Mouse (Mus musculus): ENCODE results near the gene Lmo2. TPM values are rescaled to one million over a fixed set of nuclear protein-coding genes. Genes with fewer than 3 reads are reported as not detected.
A peak's percentile ranks its signal among the peaks of the same experiment; 100 is the strongest.

Gene Lmo2
- polyA plus RNA-seq, 1 experiment: not detected

DNA sequence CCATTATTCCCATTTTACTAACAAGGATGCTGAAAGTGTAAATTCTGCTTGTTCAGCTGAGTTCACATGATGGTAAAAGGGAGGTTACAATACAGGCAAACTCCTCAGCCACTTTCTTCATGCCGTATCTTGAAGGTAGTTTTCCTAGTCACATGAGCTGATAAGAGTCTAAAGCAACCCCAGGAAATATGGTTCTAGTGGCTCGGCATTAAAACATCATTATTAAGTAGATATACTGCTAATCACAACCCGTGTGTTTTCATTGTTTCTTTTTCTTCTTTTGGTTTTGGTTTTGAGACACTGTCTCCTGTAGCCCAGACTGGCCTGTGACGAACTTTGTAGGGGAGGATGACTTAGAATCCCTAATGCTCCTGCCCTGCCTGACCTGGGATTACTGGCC lies 10.4 kb downstream of the Lmo2 start:
- Histone ChIP-seq H3ac (ENCODE audit: control insufficient read depth, insufficient read length, low read depth) (no peak overlapping the region), H3K27me3 (ENCODE audit: control insufficient read depth, insufficient read depth, insufficient read length) (peaks cover 75% of the 10 kb centered on the region), H3K4me3 (ENCODE audit: insufficient read depth, poor library complexity, severe bottlenecking) (no peak overlapping the region), H3K36me3 (ENCODE audit: control insufficient read depth, insufficient read depth) (no peaks in the 10 kb centered on the region), H3K79me3 (ENCODE audit: low read depth) (no peaks in the 10 kb centered on the region), H3K79me2 (ENCODE audit: control insufficient read depth, insufficient read depth) (no peaks in the 10 kb centered on the region)
- no peak for TF ChIP-seq FOSL1 (IDR thresholded peaks at IDR 0.05; ENCODE audit: insufficient read depth, low read length, poor library complexity, severe bottlenecking)
- TF ChIP-seq CTCF (IDR thresholded peaks at IDR 0.05; ENCODE audit: control insufficient read depth, insufficient read depth, insufficient read length): no peak
- no peak for TF ChIP-seq MAX (IDR thresholded peaks at IDR 0.05)
- no peak for TF ChIP-seq MYOD1 (IDR thresholded peaks at IDR 0.05; ENCODE audit: control insufficient read depth, insufficient read length, low read depth)
- no peak for TF ChIP-seq MYOG (IDR thresholded peaks at IDR 0.05; ENCODE audit: control insufficient read depth, extremely low read depth, insufficient read length)
- TF ChIP-seq USF1 (IDR thresholded peaks at IDR 0.05; ENCODE audit: low read depth): no peak
- no peak for TF ChIP-seq CEBPB (IDR thresholded peaks at IDR 0.05; ENCODE audit: low read depth)

- Histone ChIP-seq H3ac (ENCODE audit: control insufficient read depth, insufficient read length, low read depth) (no peak overlapping the region), H3K27me3 (ENCODE audit: control insufficient read depth, insufficient read depth, insufficient read length) (peaks cover 79% of the 10 kb centered on the region)
- TF ChIP-seq MAX (IDR thresholded peaks at IDR 0.05) (no peak), USF1 (IDR thresholded peaks at IDR 0.05; ENCODE audit: low read depth) (no peak), MYOG (IDR thresholded peaks at IDR 0.05; ENCODE audit: control insufficient read depth, extremely low read depth, insufficient read length) (no peak), MYOD1 (IDR thresholded peaks at IDR 0.05; ENCODE audit: control insufficient read depth, insufficient read length, low read depth) (no peak), FOSL1 (IDR thresholded peaks at IDR 0.05; ENCODE audit: insufficient read depth, low read length, poor library complexity, severe bottlenecking) (no peak), CTCF (IDR thresholded peaks at IDR 0.05; ENCODE audit: control insufficient read depth, insufficient read depth, insufficient read length) (no peak), CEBPB (IDR thresholded peaks at IDR 0.05; ENCODE audit: low read depth) (no peak)
Measured at GRCm38 (mm10) chr2:103968919-103969436, 11.2 kb downstream of the Lmo2 start.

DNA sequence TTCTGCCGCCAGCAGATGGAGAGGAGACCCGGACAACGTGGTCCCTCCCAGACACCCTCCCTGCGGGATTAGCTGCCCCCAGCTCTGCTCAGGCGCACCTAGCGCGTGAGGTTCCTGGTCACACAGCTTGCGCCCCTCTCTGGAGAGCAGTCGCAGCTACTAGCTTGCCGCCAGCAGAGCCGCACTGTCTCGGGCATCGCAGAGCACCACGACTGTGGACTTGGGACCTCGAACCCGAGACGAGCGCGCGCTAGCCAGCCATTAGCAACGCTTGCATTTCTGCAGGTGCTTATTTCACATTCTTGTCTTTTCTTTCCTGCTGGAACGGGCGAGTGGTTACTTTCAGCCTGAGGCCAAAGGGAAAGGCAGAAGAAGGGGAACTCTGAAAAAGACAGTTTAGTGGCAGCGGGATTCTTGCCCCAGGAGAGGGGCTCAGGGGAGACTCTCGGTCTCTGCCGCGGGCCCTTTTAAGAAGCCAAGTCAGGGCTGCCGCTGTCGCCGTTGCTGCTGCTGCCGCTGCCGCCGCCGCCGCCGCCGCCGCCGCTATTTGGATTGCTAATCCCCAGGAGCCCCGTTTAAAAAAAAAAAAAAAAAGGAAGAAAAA lies 11.8 kb downstream of the Lmo2 start:
- Histone ChIP-seq H3K79me3 (ENCODE audit: low read depth) (no peaks in the 10 kb centered on the region), H3K36me3 (ENCODE audit: control insufficient read depth, insufficient read depth) (no peaks in the 10 kb centered on the region), H3K27me3 (ENCODE audit: control insufficient read depth, insufficient read depth, insufficient read length) (peaks cover 77% of the 10 kb centered on the region)

More at GRCm38 (mm10) chr2:103968919-103969436, 11.2 kb downstream of the Lmo2 start:
- H3K79me3 ChIP-seq (ENCODE audit: low read depth): no peaks in the 10 kb centered on the region
- no peaks in the 10 kb centered on the region for H3K79me2 ChIP-seq (ENCODE audit: control insufficient read depth, insufficient read depth)
- H3K36me3 ChIP-seq (ENCODE audit: control insufficient read depth, insufficient read depth): no peaks in the 10 kb centered on the region
- no peak overlapping the region for H3K4me3 ChIP-seq (ENCODE audit: insufficient read depth, poor library complexity, severe bottlenecking)

GRCm38 (mm10) chr2:103970041-103970790 lies 12.4 kb downstream of the Lmo2 start:
- Histone ChIP-seq H3K79me3 (ENCODE audit: low read depth) (no peaks in the 10 kb centered on the region), H3ac (ENCODE audit: control insufficient read depth, insufficient read length, low read depth) (peak overlapping the region; percentile 52), H3K36me3 (ENCODE audit: control insufficient read depth, insufficient read depth) (no peaks in the 10 kb centered on the region), H3K79me2 (ENCODE audit: control insufficient read depth, insufficient read depth) (no peaks in the 10 kb centered on the region), H3K4me3 (ENCODE audit: insufficient read depth, poor library complexity, severe bottlenecking) (no peak overlapping the region), H3K27me3 (ENCODE audit: control insufficient read depth, insufficient read depth, insufficient read length) (peaks cover 77% of the 10 kb centered on the region)
- no peak for TF ChIP-seq MYOG (IDR thresholded peaks at IDR 0.05; ENCODE audit: control insufficient read depth, extremely low read depth, insufficient read length)

More for the DNA sequence above, 11.8 kb downstream of the Lmo2 start:
- no peaks in the 10 kb centered on the region for H3K79me2 ChIP-seq (ENCODE audit: control insufficient read depth, insufficient read depth)
- H3ac ChIP-seq (ENCODE audit: control insufficient read depth, insufficient read length, low read depth): peak overlapping the region; percentile 38
- H3K4me3 ChIP-seq (ENCODE audit: insufficient read depth, poor library complexity, severe bottlenecking): no peak overlapping the region
- no peak for TF ChIP-seq MYOD1 (IDR thresholded peaks at IDR 0.05; ENCODE audit: control insufficient read depth, insufficient read length, low read depth)
- TF ChIP-seq CTCF (IDR thresholded peaks at IDR 0.05; ENCODE audit: control insufficient read depth, insufficient read depth, insufficient read length): no peak
- no peak for TF ChIP-seq MYOG (IDR thresholded peaks at IDR 0.05; ENCODE audit: control insufficient read depth, extremely low read depth, insufficient read length)
- no peak for TF ChIP-seq USF1 (IDR thresholded peaks at IDR 0.05; ENCODE audit: low read depth)
- no peak for TF ChIP-seq CEBPB (IDR thresholded peaks at IDR 0.05; ENCODE audit: low read depth)
- TF ChIP-seq FOSL1 (IDR thresholded peaks at IDR 0.05; ENCODE audit: insufficient read depth, low read length, poor library complexity, severe bottlenecking): no peak
- TF ChIP-seq MAX (IDR thresholded peaks at IDR 0.05): no peak

GRCm38 (mm10) chr2:103970791-103971649 lies 13.2 kb downstream of the Lmo2 start:
- Histone ChIP-seq H3K79me3 (ENCODE audit: low read depth) (no peaks in the 10 kb centered on the region), H3K36me3 (ENCODE audit: control insufficient read depth, insufficient read depth) (no peaks in the 10 kb centered on the region), H3K4me3 (ENCODE audit: insufficient read depth, poor library complexity, severe bottlenecking) (no peak overlapping the region), H3K27me3 (ENCODE audit: control insufficient read depth, insufficient read depth, insufficient read length) (peaks cover 78% of the 10 kb centered on the region), H3K79me2 (ENCODE audit: control insufficient read depth, insufficient read depth) (no peaks in the 10 kb centered on the region), H3ac (ENCODE audit: control insufficient read depth, insufficient read length, low read depth) (no peak overlapping the region)
- TF ChIP-seq MAX (IDR thresholded peaks at IDR 0.05) (no peak), CEBPB (IDR thresholded peaks at IDR 0.05; ENCODE audit: low read depth) (no peak), CTCF (IDR thresholded peaks at IDR 0.05; ENCODE audit: control insufficient read depth, insufficient read depth, insufficient read length) (no peak), MYOG (IDR thresholded peaks at IDR 0.05; ENCODE audit: control insufficient read depth, extremely low read depth, insufficient read length) (no peak), FOSL1 (IDR thresholded peaks at IDR 0.05; ENCODE audit: insufficient read depth, low read length, poor library complexity, severe bottlenecking) (no peak), MYOD1 (IDR thresholded peaks at IDR 0.05; ENCODE audit: control insufficient read depth, insufficient read length, low read depth) (no peak), USF1 (IDR thresholded peaks at IDR 0.05; ENCODE audit: low read depth) (no peak)
